Mouse (Mus musculus): ENCODE measurements at regions not wholly inside any gene's neighbourhood (a gene's known extent, or its start where the extent isn't known, plus 50 kb on each side); places are given as distances from the start of the nearest gene placed in this dataset.

DNA sequence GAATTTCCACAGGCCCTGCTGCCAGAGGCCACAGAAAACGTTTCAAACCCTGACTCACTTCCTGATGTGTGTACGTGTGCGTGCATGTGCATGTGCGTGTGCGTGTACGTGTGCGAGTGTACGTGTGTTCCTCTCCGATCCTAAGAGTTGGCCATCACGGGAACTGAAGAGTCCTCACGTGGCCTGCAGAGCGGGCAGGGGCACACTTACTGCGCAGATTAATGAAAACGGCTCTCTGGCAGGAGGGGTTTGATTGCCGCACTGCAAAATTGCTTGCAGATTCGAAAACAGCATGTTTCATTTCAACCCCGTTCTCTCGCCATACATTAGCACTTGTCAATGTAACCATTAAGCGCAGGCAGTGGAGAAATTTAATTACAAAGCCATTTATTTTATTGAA, 135.0 kb upstream of the Six2 start:
- ATAC-seq, result no peak

DNA sequence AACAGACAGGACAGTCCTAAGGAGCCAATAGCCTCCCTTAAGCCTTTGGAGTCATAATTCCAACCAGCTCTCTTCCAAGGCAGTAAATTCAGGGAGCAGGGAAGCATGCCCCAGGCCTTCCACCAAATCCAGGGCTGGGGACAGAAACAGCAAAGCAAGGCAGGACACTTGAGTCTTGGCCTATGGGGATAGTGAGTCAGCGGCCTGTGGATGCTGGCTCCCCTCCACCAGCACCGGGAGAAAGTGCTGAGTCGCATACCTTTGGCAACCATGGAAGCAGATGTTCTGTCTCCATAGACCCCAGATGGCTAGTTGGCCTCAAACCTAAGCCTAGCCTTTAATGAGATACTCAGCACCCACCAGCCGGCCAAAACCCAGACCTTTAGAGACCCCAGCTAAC, 133.8 kb upstream of the Six2 start:
- no peak for ATAC-seq

DNA sequence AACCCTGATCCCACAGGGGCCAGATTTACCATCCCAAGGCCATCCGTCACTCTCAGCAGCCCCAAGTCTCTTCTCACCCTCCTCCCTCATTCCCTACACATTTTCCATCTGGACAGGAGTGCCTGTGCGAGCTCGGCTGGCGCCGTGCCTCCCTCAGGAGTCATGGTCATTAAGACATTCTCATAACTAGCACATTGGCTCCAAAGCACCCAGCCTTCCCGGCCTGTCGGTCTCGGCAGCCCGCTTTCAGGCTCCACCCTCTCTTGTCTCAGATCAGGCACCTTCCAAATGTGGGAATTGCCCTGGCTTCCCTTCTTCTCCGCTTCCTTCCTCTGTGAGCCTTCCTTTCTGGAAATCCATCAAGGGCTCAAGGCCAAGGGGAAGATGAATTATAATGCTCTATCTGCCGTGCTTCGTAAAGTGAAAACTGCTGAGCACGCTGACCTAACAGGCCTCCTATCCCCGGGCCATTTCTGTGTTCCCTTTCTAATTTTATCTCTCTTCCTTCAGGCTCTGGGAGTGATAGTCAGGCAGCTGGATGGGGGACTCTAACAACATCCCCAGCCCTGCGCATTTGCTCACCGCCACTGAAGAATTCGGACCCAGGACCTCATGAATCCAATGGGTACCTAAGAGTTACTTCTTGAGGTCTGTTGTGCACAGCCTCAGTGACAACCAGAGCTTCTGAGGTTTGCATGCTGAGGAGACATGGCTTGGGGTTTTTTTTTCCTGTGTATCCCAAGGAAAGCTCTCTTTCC, 130.2 kb upstream of the Six2 start:
- ATAC-seq, result no peak

DNA sequence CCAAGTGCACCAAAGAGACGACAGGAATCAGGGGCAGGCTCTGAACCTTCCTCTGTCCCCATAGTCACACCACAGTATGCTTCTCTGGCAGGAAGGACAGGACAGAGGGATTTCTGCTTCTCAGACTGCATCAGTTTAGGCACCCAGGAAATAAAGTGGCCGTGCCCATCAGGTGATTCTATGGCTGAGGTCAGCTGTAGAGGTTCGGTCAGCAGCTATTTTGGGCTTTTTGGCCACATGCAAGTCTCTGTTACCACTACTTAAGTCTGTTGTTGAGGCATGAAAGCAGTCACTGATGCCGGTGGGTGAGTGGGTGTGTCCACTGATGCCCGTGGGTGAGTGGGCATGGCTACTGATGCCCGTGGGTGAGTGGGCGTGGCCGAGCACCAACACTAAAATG, 128.4 kb upstream of the Six2 start:
- no peak for ATAC-seq

DNA sequence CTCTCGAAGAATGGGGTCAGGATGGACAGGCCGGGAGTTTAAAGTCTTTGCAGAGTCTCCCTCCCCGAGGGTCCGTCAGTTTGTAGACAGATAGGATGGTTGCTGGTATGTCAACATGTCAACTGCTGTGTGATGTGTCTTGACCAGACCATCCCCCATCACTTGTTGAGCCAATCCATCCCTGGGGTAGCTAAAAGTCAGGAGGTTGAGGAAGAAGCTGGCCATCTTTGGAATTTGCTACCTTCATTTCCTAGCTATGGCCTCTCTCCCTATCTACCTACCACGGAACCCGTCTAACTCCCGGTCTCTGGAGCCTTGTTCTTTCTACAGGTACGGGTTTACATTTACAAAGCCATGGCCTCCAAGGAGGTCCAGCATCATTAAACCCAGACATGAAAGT, 128.0 kb upstream of the Six2 start:
- ATAC-seq, result no peak

DNA sequence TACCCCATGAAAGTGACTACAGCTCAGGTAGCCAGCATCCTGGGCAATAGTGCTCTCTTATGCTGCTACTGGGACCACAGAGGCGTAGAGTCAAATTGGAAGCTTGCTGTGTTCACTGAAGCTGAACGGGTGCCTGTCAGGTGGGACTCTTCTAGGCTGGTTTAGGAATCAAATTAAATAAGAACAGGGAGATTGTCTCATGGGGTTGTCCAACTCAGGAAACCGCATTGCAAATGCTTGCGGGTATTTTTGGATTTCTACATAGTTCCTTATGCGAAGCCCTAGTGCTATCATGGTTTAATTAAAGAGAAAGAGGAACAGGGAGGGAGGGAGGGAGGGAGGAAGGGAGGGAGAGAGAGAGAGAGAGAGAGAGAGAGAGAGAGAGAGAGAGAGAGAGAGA, 120.5 kb upstream of the Six2 start:
- ATAC-seq, result no peak

DNA sequence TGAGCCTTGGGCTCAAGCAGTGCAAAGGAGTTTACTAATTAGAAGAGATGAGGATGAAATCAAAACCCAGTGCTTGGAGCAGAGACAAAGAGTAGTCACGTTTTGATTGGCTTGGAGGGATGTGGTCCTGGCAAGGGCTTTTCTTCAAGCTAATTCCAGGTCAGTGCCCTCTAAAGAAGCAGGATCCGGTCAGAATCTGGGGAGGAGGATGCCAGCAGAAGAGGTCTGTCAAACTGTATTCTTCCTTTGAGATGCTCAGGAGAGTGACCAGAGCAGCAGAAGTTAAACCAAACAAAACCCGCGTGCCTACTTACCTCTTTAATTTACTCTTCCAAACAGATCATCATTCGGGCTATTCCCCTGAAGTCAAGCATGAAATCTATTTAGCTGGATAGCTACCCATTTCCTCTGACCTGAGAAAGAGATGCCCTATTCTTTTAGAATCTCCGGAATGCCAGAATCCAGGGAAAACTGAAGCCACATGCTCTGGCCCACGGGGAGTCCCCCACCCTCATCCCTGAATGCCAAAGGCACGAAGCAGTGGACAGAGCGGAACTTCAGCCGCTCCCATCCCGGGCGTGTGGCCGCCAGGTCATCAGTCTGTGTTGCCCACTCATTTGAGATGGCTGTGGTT, 117.8 kb upstream of the Six2 start:
- ATAC-seq, result no peak

DNA sequence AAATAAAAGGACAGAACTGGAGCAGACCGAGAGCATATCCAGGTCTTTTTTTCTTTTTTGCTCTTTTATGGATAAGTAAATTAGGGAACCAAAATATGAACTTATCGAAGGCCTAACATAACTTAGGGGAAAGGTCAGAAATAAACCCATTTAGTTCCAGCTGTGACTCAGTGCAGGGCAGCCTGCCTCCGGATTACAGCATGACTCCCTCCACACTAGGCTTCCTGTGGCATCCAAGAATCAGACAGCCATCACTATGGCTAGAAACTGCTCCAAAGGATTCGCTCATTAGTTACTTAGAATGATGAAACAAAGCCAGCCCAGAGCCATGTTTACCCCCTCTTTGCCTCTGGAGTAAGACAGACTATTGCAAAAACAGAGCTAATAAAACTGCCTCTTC, 116.6 kb upstream of the Six2 start:
- ATAC-seq, result no peak

DNA sequence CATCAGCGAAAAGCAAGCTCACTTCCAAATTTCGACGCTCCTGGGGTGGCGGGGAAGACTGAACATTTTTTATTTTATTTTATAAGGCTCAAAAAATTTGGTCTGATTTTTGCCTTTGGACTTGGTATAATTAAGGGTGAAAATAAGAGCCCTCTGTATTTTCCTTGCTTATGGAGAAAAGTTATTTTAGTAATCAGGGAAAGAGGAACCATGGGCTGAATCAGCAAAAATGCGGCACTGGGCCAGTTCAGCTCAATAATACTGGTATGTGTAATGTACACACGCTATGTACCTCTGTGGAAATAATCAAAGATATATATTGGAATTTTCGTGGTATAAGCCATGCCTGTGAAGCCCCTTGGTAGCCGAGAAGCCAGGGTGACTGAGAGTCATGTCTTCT, 113.7 kb upstream of the Six2 start:
- no peak for ATAC-seq

DNA sequence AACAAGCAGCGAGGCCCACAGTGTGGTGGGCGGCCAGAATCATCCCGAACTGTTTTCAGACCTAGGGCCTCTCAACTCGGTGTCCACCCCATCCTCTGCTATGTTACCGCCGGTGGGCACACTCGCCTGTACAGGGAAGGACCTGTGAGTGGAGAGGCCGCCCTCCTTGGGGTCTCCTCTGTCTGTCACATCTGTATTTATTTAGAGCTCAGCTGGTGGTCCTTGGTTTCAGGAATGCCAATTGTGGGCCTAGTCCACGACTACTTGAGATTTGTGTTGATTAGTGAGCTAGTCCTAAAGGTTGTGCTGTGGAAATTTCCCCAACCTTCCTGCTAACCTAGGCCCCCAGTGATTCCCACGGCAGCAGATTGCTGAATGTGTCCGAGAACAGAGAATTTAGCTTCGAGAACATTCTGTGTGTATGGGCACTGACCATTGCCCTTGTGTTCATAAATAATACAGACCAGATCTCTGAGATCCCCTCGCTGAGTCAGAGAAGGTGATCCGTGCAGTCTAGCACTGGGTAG, 113.1 kb upstream of the Six2 start:
- ATAC-seq, result no peak

DNA sequence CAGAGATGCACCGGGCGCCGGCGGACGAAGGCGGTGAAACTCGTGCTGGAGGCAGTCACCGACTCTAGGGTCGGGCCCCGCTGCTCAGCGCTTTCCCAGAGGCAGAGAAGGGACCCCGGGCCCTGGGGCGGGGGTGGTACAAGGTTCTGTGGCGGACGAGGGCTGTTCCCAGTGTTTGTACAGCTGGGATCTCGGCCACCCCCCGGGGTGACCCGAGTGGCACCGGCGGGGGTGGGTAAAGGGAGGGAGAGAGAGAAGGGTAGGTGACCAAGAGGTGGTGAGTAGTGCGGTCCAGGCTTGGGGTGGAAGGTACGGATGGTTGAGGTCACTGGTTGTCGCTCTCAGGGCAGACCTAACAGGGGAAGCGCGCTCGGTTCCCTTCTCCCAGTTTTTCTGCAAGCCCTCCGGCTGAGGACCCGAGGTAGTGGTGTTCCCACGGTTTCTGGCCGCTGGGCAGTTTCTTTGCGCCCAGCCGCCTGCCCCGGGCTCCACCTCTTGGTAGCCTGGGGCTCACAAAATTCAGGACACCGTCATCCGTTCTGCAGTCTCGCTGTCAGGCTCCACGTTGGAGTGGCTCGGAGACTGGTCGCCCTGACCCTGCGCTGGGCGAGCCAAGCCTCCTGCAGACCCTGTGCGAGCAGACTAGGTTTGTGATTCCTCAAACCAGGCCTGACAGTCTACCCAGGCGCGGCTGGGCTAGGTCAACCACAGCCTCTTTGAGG, 112.4 kb upstream of the Six2 start:
- no peak for ATAC-seq

DNA sequence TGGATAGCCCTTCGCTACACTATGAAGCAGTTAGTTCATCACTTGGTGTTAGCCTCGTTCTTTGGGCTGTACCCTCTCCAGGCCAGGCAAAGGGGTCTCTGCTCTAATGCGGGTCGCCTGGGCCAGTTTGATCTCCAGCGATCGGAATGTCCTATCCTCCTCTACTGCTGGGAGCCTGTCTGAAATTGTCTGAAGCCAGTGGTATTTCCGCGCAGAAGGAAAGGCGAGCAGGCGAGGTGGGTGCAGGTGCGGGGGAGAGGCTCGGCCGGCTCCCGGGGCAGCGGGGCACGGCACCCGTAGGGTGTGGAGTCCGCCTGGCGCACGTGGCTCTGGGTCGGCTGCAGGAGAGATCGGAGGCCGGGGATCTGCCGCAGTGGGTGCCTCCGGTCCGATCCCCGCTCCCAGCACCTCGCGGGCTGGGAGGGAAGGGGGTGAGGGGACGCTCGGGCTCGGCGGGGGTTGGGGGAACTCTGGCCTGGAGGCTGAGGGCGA, 111.8 kb upstream of the Six2 start:
- ATAC-seq, result no peak

DNA sequence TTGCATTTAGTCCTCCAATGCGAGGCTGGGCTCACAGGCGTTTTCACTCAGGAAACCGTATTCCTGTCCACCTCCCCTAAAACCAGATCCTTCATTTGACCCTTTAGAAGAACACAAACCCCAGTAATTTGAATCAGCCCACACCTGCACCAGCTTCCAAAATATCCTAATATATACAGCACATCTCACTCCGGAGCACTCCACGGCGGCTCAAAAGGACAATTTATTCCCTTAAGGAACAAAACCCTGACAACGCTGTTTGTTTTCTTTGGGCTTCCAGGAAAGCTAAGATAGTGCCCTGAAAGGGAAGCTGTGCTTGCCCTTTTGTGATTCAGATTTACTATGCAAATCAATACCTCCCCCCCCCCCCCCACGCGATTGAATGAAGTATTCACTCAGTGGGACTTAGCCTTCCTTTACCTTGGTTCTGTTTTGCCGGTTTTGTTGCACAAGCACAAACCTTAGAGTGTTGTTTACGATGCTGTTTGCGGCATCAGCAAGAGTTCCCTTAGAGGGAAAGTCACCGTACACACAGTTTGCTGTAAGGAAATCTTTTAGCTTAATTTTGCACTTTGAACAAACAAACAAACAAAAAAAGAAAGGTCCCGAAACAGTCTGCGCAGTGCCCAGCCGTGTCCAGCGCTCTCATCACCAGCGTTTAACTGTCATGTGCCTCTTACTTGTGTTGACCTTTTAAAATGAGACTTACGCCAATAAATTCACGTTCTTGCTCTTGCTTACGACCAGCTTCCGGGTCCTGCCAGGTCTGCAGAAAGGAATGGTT, 111.2 kb upstream of the Six2 start:
- no peak for ATAC-seq

DNA sequence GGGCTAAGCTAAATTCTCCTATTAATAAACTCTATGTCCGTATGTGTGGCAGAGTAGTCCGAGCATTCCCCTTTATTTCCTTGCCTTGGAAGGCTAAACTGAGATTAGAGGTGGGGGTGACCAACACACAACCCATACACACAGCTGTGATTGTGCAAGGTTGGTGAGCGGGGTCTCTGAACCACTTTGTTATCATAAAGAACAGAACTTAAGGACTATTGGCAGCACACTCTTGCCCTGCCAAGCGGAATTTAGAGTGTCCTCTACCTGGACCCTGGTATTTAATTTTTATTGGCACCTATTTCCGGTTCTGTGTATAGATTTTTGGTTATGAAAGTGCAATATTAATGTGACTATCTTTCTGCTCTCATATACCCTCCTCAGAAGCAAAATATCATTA, 109.7 kb upstream of the Six2 start:
- ATAC-seq, result no peak

DNA sequence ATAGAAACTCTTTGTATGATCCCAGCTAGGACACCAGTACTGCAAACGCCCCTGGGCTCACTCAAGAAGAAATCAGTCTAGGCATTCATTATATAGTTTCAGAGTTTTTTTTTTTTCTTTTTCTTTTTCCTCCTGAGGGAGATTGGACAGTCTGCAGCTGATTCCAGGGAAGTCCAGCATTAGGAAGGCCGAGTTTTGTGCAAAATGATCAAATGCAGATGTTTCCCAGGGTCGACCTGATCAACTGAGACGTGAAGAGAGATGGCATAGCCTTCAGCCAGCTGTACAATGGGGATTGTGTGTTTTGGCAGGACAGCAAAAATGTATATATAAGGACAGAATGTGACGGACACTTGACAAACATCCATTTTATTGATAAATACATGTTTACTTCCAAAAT, 107.7 kb upstream of the Six2 start:
- no peak for ATAC-seq

DNA sequence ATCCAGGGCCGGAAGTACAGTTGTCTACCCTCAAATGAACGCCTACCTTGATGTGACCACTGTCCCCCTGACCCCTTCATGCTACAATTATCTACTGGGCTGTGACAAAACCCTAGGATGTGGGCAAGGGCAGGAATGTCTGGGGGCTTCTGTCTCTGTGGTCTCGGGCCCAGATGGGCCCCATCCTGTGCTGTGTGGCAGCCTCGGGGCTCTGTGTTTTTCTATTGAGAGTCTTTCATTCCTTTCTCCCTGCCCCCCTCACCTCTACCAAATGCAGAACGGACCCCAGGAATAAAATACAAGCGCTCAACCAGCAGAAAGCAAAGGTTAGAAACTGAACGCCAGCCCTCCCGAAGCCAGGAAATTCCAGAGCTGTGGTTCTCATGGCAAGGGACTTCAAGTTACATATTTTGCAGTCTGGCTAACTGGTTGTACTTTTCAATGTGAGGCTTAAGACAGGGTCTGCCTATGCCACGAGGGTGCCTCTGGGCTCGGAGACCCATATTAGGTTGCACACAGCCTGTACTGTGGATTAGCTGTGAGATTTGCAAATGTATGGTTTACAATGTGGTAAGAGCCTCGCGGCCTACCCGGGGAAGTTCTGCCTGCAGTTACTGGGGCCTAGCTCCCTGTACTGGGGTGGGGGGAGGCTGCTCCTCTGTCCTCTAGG, 97.7 kb upstream of the Six2 start:
- ATAC-seq, result no peak

DNA sequence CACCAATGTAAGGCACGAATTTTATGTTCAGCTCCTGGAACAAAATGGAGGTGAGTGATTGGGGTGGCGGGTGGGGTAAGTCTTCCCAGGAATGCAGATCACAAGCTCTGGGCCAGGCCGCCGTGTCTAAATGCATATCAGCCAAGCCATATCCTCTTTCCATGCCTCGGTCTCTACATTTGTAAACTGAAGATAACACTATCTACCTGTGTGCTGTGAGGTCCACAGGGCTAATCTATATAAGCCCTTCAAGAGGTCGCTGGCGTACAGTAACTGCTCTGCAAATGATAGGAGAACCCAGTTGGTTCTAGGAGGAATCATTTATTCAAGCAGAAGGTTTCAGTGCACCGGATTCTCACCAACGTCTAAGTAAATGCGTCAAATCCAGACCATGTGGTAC, 92.4 kb upstream of the Six2 start:
- no peak for ATAC-seq

DNA sequence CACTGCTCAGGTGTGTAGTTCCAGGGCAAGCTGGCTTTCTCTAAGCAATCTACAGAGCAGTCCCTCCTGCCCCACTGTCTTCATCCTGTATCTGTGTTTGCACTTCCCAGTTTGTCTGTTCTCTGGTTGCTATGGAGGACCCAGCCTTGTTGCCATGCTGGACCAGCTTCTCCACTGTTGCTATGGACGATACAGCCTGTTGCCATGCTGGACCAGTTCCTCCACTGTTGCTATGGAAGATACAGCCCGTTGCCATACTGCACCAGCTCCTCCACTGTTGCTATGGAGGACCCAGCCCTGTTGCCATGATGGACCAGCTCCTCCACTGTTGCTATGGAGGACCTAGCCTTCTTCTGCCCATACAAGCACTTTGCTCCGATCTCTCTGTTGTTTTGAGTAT, 88.8 kb upstream of the Six2 start:
- no peak for ATAC-seq

DNA sequence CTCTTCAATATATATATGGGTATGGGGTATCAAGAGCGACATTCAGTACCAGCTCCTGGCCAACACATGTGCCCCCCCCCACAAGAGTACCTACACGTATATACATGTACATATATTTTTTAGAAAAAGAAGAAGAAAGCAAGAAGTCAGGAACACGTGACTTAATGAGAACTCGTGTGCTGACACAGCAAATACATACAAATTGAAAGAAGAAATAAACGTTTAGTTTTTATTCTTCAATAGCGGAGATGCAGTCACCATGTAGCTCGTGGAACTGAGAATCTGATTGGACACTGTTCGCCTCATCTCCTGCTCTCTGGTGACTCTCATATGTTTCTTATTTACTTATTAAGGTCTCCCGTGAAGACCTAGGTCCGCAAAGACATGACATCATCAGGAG, 80.3 kb upstream of the Six2 start:
- ATAC-seq, result no peak

DNA sequence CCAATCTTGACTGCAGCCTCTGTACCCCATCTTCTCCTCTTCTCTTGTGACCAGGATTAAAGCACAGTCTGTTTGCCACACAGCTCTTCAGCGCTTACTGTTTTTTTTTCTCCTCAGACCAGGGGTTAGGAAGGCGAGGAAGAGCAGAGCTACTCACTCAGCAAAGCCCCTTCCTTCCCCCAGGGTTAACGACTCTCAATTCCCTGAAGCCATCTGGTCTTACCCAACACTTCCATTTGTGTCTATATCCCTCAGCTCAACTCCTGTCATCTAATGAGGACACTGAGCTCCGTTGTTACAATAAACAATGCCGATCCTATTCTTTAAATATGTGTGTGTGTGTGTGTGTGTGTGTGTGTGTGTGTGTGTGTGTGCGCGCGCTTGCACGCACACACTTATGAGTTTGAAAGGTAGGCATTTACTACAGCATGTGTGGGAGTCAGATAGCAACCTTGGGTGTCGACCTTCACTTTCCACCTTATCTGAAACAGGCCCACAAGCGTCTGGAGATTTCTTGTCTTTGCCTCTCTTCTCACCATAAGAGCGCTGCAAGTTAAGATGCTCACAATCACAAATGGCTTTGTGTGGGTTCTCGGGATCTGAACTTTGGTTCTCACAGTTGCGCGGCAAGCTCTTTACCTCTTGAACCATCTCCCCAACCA, 79.3 kb upstream of the Six2 start:
- no peak for ATAC-seq

DNA sequence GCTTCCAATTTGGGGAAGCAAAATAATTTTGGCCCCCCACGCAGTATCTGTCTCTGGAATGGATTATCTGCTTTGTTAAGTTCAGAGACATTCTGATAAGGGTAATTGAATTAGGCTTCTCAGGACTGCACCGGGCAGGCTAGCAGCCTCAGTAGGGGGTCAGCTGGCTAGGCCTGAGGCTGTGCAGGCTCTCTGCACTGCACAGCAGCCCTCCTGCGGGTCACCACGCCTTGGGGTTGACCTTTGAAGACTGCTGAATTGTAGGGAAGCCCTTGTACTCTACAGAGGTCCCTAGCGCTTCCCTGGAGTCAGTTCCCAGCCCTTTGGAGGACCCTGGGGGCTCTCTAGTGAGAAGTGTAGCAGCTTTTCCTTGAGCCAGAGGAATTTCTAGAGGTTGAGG, 78.5 kb upstream of the Six2 start:
- ATAC-seq, result no peak

DNA sequence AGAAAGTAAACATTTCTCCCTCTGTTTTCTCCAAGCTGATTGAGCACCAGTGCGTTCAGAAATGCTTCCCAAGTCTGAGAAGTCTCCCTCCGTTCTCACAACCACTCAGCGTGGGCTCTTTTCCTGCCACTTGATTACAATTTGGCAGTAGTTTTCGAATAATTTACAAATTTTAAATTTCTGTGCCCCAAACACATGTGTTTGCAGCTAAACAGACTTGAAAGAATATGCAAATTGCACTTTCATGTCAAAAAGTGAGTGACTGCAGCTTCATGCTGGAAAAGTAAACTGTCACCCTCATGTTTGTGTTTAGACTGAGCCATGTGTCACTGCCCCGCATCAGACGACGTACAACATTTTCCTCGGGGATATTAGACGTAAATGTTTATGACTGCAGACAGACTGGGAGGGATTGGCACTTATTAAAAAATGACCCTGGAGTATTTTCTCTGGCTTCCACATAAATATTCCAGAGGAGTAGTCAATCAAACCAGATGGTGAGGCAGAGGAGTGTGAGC, 70.6 kb upstream of the Six2 start:
- ATAC-seq, result no peak

Measured in CD4-positive, CD25-positive, alpha-beta regulatory T cell, adult 4 months (primary cell).